Mouse (Mus musculus): Measurements from ENCODE around the gene Gm4744. TPM values are rescaled to one million over a fixed set of nuclear protein-coding genes. Genes with fewer than 3 reads are reported as not detected.
"Not testable (repeated sequence)": the region's sequence is repeated elsewhere in the genome, so short reads cannot be mapped to it uniquely, and the experiment has no call there.

Gm4744 gene
- not detected for total RNA-seq (2021)
- long read RNA-seq, experiment 1 = 0 reads
- long read RNA-seq, experiment 2 = 0 reads

DNA sequence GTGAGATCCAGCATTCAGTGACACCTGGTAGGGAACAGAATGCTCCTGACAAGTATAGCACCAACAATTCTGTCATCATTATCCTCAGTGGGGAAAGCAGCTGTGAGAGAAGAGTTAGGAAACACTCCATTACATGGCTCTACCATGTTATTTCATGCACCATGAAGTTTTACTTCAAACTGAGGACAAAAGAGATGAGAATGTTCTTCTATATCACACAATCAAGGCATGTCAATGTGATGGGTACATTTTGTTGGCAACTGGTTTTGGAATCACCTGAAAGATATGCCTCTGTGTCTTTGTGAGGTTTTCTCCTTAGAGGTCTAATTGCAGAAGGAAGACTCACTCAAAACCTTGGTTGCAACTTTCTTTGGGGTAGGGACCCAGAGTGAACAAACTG lies at the start of gene Gm4744:
Gene Gm4744, minus strand, starts transcription at position 101 of the 400 bp plus-strand sequence.
- DNase-seq = no peak

DNA sequence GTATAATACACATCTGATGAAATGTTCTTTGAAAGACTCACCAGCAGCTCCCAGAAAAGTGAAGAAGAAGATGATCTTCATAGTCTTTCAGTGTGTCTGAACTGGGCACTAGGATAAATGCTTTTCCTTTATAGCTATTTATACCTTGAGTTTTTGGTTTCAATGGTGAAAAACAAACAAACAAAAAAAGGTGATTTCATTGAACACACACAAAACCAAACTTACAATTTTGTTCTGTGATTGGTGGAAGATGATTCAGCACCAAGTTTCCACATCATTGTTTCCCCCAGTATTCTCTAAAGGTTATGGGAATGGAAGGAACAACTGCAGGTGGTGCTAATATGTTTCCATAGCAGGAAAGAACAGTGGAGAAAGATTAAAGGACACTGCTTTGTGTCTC lies 47.7 kb upstream of the Gm4744 start, which contains the start of gene Gm2663:
Gene Gm2663, minus strand, starts transcription at position 101 of the 400 bp plus-strand sequence.
- not testable (repeated sequence) for DNase-seq

DNA sequence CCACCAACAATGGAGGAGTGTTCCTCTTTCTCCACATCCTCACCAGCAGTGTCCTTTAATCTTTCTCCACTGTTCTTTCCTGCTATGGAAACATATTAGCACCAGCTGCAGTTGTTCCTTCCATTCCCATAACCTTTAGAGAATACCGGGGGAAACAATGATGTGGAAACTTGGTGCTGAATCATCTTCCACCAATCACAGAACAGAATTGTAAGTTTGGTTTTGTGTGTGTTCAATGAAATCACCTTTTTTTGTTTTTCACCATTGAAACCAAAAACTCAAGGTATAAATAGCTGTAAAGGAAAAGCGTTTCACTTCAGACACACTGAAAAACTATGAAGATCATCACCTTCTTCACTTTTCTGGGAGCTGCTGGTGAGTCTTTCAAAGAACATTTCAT lies 12.8 kb upstream of the Gm4744 start, which contains the start of gene 1810009J06Rik:
Gene 1810009J06Rik, plus strand, starts transcription at position 301 of the 400 bp plus-strand sequence.
- DNase-seq = not testable (repeated sequence)

DNA sequence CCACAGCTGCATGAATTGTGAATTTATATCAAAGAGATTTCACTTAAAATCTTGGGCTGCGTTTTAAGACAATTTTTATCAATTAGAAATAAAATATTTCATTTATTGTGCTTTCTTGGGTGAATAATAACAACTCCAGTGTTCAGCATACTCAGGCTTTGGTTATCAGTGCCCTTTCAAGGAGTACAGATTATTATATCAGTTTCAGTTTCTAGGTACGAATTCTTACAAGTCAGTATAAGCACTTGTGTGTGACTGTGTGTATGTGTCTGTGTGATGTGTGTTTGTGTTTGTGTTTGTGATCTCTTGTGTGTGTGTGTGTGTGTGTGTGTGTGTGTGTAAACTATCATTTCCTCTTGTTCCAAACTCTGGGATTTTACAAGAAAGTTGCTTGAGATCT lies 2.0 kb upstream of the Gm4744 start:
- DNase-seq = no peak

DNA sequence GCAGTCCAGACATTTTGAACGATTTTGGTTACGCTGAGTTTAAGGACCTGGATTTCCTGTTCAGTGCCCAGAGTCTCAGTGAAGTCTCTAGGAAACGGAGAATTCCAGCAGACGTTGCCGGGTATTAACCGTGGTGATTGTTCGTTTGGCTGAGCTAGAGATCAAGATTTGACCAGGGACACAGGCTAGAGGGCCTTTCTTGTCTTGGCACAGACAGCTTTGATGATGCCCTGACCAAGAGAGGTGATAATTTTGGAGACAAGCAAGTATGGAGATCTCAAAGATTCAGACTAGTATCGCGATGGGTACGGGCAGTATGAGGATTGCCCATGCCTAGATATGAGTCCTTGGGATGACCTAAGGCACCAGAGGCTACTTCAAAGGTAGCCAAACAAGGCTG lies 11.2 kb downstream of the Gm4744 start, which contains the start of gene 1700074P13Rik:
Gene 1700074P13Rik, minus strand, starts transcription at position 101 of the 400 bp plus-strand sequence.
- DNase-seq = no peak

DNA sequence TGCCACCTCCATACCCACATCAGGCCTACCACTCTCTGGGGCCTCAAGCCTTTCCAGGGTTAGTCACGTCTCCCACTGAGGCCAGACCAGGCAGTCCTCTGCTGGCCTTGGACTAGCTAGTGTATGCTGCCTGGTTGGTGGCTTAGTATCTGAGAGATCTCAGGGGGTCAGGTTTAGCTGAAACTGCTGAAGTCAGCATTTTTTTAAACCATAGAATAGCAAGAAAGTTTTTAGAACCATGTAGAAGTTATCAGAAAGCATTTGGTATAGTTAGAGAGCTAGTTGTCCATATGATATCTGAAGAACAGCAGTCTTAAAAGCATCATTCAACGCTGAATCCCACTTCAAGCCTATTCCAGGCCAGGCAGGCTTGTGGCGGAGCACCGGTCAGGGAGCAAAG lies 31.7 kb downstream of the Gm4744 start:
- no peak for DNase-seq

DNA sequence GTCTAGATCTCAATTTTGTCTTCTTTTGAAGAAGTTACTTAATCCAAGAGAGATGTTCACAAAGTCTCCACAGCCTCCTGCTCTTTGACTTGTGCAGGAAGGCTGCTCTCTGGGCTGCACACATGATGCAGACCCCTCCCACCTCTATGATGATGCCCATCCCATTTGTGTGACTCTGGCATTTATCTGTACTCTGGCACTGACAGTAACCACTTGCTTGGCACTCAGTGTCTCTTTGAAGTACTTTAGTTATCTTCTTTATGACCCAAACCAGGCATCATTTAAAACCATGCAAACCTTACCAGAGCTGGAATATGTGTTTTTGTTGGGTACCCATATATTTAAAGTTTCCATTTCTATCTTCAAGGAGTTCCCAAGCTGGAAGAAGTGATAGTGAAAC lies 51.4 kb downstream of the Gm4744 start, which contains the start of gene Prss58:
Gene Prss58, minus strand, starts transcription at position 101 of the 400 bp plus-strand sequence.
- no peak for DNase-seq

Other genes starting within 250 kb of the Gm4744 start
- not detected for gene Moxd2, start 64.4 kb downstream of the Gm4744 start, total RNA-seq (2021)
- not detected for gene Prss58, start 51.5 kb downstream of the Gm4744 start, total RNA-seq (2021)
- not detected for gene 1700074P13Rik, start 11.3 kb downstream of the Gm4744 start, total RNA-seq (2021)
- not detected for gene 1810009J06Rik, start 12.9 kb upstream of the Gm4744 start, total RNA-seq (2021)
- gene Gm2663, start 47.6 kb upstream of the Gm4744 start, total RNA-seq (2021) = not detected
- not detected for gene 2210010C04Rik, start 83.6 kb upstream of the Gm4744 start, total RNA-seq (2021)

Data from adrenal gland, postnatal 36 days (tissue).